Mouse (Mus musculus) CD4-positive, CD25-positive, alpha-beta regulatory T cell, adult 2 months (primary cell): Measurements from ENCODE around the gene Gm17018.
A peak's percentile ranks its signal among the peaks of the same experiment; 100 is the strongest.
"Not testable (repeated sequence)": the region's sequence is repeated elsewhere in the genome, so short reads cannot be mapped to it uniquely, and the experiment has no call there.

Experiments
- DNase-seq: peaks from one replicate; pipeline ENCODE4 v3.0.0-alpha.2; 2012; ENCODE audit warnings: low read depth, low spot score

Gene Gm17018

DNA sequence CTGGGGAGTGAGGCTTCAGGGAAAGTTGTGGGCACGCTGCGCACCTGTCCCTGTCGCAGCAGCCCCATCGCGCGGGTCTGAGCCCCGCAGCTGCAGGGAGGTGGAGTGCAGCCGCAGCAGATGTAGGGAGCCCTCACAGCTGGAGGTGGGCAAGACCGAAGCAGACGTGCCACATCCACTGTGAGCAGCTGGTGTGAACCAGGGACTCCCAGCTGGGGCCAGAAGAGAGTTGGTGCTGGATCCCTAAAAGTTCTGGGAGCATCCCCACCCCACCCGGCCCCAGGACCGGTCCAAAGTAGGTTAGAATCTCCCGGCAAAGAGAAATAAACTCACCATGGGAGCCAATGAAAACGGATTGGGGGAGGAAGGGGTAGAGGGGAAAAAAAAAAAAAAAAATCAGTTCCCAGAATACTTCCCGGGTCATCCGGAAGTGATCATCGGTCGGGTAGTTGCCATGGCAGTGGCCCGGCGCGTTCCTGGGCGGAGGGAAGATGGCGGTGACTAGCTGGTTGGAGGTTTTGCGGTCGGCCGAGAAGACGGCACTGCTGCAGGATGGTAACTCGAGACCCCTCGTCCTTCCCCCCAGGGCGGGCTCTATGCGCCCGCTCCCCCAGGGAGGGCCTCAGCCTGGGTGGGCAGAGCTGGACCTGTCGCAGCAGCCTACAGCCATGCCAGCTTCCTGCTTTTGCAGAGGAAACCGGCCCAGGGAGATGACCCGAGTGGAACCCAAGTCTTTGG, at the start of gene Gm17018, which contains the start of gene Poll:
TSS of gene Gm17018 (plus strand) at position 463 of the 738 bp plus-strand sequence.
TSS of gene Poll (minus strand) at position 379 of the 738 bp plus-strand sequence.
- peak; percentile 87 for DNase-seq

DNA sequence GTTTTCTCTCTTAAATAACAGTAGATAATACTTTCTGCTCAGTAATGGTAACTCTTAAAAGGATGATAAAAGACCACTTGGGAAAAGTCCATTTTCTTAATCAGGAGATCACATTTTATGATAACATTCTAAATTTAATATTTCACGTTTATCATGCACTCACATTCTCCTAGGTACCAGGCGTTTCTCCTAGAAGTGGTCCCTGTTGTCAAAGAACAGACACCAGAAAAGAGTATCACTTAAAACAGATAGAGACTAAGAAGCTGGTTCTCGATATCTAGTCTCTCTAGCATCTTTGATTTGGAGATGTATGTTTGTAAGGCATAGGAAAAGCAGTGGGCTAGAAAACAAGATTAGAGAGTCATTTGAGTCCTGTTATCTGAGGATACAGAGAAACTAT, 49.7 kb upstream of the Gm17018 start:
- no peak for DNase-seq

DNA sequence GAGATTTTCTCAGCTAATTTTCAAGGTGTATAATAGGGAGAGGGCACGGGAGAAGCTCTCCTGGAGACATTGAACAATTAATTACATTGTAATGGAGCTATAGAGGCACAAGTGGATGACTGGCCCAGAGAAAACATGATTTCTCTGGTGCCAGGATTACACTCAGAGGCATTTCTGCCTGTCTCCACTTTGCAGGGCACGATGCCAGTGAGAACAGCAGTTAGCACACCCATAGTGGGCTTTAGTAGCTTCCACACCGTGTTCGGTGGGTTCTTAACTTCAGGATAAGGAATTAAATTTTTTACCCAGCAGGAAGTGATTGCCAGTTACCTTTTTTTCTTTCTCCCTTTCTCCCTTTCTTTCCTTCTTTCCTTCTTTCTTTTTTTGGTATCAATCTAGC, 49.0 kb upstream of the Gm17018 start:
- no peak for DNase-seq

DNA sequence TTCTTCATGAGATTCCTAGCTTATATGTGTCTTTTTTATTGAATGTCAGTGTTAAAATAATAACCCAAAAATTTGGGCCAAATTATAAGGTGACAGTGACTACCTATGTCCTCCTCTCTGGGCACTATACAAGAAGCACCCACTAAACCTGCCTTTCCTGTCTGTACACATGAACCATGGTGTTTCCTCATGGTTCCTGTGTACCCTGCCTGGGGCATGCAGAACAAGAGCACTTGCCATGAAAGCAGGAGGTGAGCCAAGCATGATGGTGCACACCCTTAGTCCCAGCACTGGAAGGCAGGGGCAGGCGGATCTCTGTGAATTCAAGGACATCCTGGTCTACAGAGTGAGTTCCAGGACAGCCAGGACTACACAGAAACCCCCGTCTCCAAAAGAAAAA, 45.1 kb upstream of the Gm17018 start:
- DNase-seq, result no peak

DNA sequence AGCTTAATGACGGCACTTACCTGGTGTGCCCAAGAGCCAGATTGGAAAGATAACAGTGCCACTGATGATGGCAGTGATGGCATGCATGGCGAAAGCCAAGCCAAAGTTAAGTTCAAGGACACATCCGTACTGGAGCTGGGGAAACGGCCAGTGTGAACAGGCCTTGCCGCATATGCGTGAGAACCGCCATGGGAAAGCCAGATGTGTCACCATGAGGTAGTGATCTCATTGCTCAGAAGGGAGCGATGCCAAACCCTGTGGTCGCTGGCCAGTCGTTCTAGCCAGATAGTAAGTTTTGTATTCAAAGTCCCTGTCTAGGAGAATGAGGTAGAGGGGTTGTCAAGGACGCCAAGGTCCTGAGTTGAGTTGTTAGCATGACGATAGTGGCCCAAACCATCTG, 44.2 kb upstream of the Gm17018 start:
- DNase-seq, result no peak

DNA sequence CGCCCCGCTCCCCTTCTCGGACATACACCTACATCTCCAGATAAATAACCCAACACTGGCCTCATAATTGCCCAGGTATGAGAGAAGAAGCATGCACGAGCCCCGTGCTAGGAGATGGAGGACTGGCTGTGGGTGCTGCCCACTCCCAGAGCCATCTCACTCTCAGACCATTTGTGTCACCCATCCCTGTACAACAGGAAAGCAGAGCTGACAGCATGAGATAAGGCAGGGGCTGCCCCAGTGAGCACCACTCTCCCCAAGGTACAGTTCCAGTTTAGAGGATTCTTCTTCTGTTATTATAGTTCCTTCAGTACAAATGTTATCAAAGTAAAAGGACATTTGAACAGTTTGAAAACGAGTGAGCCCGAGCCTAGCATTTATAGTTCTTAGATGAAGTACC, 33.0 kb upstream of the Gm17018 start:
- DNase-seq, result no peak

DNA sequence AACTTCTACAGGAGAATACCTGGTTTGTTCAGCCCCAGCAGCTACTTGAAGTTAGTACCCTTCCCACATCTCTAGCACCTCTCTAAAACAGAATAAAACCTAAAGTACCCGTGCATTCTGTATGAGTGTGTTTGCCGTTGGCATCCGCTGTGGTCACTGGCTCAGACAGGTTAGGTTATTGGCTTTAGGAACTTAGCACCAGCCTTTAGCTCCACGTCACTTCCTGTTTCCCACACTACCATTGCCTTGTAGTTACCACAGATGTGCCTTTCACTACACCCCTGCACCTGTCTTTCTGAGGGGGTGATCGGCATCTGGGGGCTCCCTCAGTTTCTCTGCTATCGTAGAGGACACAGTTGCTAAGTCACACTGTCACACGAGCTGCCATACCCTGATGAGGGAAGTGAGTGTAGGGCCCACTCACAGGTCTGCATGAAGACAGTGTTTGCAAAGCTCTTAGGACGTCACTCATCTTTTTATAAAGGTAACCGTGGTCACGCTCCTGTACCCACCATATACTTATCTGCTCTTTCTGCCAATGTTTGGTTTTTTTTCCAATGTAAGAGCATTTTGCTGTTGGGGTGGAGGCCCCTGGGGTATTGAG, 32.4 kb upstream of the Gm17018 start:
- DNase-seq, result peak; percentile 60

DNA sequence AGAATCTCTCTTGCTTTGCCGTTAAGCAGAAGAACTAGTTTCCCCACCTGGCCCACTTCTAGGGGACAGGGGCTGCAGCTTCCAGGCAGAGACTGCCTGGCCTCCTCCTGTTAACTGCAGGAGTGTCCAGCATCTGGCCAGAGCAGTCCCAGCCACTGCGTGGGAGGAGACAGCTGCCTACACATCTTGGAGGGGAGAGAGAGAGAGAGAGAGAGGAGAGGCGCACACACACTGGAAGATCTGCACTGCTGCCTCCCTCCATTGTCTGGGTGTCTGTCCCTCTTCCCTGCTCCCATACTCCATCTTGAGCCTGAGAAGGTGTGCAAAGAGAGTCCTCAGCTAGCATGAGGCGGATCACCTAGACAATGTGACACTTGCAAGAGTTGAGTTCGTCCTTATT, 31.1 kb upstream of the Gm17018 start:
- no peak for DNase-seq

DNA sequence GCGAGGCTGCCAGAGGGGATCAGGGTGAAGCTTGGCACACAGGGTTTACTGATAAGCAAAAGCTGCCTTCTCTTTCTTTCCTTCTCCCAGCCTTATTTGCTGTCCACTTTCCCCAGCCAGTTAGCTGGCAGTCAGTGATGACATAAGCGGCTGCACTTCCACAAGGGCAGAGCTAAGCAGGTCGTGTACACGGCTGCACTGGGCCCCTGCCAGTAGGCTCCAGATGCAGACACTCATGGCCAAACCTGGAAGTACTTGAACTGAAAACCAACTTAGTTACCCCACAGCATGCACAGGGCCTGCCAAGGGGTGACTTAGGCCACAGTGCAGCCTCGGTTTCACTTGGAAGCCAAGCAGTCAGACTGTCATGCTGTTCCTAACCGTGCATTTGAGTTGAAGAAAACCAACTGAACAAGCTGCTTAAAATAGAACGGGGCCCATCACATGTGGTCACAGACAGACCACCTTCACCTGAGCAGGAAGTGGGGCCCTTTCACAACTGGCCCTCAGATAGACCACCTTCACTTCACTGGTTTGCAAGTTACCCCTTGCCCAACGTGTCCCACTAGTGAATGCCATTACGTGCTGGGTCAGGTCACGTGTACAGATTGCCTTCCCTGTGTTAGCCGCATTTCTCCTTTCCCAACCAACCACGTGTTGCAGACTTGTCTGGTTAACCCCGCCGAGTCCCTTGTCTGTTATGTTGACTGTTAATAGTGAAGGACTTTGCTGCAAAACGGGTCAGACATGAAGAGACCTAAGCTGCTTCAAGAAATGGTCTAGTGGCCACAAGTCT, 30.0 kb upstream of the Gm17018 start:
- no peak for DNase-seq

DNA sequence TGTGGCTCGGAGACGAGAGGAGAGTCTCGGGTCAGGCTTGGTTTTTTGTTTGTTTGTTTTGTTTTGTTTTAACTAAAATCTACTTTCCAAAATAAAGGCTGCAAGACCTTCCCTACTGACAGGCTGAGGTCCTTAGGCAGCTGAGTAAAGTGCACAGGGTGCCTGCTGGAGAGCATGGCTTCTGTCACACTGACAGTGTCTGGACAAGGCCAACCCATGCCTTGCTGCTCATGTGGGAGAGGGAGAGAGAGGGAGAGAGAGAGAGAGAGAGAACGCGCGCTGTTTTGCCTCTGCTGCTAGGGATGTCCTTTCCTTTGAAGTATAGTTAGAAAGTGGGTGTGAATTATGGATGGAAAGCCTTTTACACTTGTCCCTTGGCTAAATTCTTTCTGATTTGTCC, 28.9 kb upstream of the Gm17018 start:
- DNase-seq, result no peak

DNA sequence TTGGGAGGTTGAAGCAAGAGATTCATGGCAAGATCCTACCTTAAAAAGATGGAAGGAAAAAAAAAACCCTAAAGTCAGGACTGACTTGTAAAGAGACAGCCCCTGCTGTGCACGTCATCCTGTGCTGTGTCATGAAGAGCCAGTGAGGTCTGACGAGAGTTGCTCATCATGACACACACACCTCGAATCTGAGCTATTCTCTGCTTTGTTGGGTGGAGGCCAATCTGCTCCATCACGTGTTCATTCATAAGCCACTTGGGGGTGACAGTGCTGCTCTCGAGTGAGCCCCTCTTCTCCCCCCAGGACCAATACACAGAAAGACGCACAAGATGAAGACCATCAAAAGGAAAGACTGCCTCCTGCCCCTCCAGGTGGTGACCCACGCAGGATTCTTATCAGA, 26.8 kb upstream of the Gm17018 start:
- no peak for DNase-seq

DNA sequence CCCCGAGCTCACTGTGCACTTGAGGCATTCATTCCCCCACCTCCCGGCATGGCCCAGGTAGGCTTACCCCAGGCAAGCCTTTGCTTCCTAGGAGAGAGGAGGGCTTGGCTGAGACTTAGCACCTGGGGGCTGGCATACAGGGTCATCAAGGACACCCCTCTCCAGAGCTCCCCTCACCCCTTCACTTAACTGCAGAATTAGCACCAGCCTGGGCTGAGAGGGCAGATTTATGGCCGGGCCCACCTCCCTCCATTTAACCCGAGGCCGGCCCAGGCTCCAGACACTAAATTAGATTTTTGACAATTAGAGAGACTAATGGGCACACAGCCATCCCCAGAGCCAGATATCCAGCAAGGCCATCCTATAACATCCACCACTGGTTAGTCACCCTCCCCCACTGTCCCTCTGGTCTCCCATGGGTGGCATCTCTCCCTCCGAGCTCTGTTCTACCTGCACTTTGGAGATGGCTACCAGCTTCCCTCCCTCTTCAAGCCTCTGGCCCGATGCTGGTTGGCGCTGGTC, 25.1 kb upstream of the Gm17018 start:
- no peak for DNase-seq

DNA sequence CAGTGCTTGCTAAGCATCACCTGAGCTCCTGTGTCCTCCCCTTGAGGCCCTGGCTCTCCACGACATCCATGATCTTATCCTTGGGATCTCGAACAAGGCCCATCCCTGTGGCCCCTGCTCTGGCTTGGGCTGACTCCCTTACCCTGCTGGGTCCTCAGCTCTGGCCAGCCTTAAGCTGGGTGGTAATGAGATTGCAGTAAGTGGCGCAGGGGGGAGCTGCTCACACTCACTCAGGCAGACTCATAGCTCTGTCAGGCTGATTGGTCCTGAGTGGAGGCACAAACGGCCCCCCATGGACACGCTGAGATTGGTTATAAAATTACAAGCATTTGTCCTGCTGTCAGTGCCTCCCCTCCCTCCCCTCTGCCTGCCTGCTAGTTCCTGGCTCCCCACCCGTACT, 24.5 kb upstream of the Gm17018 start:
- DNase-seq, result no peak

DNA sequence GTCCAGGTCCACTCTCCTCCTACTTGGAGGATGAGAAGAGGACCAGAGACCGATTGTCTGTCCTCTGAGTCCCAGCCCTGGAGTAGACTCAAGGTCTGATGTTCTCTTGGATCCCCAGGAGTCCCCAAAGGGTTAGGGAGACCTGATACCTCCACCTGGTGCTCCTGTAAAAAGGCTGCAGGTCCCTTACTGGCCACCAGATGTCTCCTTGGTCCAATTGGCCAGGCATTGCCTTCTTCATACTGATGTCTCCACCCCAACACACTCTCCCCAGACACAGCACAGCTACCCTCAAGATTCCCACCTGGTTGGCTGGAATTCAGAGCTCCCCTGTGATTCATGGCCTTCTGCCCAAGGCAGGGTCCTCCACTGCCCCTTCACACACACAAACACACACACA, 22.9 kb upstream of the Gm17018 start:
- peak; percentile 80 for DNase-seq

DNA sequence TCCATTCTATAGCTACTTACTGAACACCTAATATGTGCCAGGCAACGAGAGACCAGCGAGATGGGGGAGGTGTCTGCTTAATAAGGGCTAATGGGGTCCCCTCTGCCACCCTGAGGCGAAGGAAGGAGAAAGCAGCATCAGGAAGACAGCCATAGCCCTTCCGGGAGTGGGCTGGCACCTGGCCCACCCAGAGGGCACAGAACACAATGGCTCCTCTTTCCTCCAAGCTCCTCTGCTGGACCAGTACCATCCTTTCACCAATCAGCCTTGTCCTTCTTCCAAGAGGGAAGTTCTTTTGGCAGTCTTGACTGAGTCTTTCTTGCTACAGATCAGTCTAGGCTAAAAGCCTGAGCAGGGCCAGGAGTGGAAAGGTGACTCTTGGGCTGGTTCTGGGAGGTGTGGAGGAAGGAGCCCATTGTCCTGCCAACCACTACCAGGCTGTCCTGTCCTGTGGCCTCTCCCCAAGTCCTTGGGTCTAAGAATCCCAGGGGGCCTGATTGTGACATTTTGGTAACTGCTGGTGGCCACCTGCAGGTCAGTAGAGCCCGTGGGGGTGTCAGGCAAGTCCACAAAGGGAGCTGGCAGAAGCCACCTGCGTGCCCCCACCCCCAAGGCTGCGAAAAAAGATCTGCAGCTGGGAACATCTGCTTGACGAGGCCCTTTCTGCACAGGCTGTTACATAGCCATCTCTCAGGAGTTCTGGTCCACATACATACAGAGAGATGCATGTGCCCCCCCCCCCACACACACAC, 19.6 kb upstream of the Gm17018 start:
- DNase-seq, result no peak

DNA sequence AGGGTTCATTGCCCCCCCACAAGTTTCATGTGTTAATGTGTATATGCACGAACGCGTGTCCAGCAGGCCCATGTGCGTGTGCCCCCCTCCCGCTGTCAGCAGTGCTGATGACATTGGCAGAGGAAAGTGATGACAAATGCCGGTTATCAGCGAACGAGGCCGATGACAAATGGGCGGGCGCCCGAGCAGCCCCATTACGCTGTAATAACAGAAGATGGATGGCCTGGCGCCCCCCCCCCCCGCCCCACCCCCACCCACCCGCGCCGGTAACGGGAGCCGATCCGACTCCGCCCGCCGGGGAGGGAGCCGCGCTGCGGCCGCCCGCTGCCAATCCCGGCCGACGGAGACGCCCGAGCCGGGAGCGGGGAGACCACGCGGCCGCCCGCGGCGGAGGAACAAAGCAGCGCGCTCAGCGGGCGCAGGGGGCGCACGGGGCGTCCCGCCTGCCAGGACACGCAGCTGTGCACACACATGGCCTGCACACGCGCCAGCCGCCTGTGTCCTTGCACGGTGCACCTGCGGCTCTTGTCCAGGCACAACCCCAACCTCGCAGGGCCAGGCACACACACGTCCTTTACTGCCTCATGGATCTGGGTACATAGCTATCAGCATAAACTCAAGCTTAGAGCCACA, 18.9 kb upstream of the Gm17018 start:
- peak; percentile 45 for DNase-seq

DNA sequence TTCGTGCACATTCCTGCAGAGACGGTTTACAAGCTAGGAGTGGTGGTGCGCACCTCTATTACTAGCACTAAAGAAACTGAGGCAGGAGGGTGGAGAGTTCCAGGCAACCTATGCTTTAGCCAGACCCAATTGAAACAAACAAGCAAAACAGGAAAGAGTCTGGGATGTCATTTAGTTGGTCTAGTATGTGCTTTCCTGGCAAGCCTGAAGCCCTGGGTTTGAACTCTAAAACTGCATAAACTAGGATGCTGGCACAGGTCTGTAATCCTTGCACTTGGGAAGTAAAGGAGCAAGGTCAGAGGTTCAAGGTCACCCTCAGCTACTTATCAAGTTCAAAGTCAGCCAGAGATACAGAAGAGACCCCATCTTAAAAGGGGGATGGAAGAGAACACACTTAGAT, 18.4 kb upstream of the Gm17018 start:
- DNase-seq, result no peak

DNA sequence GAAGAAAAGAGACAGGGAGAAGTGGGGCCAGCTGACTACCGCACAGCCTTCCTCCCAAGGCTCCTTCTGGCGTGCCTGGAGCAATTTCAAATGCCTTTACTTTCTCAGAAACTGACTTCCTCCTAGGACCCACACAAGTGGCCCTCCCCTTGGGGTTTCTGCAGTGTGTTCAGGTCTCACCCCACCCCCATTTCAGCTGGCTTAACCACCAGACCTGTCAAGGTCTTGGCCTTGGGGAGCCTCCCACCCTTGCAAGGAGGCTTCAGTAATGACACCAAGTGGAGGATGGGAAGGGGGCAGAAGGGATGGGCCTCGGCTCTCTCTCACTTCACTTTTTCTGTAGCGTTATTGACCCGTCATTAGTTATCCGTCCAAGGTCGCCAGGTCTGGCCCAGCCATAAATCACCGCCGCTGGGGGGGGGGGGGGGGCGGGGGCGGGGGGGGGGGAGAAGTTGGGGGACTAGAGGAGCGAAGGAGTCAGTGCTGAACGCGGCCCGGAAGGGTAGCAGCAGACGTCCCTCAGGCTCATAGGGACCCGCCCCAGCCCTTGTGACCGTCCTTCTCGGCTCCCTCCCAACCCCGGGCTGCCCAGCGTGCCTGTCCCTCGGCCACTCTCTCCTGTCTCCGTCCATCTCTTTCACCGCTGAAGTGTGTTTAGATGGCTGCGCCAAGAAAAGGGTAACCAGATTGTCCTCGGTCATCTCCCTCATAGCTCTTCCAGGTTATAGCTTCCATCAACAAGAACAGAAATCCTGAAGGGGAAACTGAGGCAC, 16.1 kb upstream of the Gm17018 start:
- peak; percentile 44 for DNase-seq

DNA sequence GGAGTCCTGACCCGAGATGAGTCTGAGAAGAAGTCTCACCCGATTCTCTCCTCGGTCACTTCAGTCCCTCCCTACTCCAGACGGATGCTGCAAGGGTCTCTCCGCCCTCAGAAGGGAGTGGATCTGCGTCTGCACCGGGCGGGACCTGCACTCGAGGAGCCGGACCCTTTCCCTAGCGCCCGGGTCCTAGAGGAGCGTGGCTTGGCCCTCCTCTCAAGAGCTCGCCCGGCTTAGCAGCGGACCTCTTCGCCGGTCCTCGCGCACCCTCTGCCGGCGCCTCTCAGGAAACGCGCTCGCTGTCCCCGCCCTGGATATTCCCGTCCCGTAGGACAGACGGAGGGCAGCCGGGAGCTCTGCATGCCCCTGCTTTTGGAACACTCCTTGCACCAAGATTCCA, 15.5 kb upstream of the Gm17018 start:
- peak; percentile 87 for DNase-seq

DNA sequence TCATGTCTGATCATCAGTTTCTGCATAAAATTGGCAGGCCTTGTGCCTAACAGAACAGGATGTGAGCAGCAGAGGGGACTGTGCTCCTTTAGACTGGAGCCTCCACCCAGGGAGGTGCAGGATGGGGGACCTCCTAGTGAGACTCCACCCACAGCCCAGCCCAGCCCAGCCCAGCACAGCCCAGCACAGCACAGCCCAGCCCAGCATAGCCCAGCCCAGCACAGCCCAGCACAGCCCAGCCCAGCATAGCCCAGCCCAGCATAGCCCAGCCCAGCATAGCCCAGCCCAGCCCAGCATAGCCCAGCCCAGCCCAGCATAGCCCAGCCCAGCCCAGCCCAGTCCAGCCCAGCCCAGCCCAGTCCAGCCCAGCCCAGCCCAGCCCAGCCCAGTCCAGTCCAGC, 12.2 kb upstream of the Gm17018 start:
- DNase-seq, result not testable (repeated sequence)
